ENCODE assay signal across 11 mouse cellular contexts in the genomic region with DNA sequence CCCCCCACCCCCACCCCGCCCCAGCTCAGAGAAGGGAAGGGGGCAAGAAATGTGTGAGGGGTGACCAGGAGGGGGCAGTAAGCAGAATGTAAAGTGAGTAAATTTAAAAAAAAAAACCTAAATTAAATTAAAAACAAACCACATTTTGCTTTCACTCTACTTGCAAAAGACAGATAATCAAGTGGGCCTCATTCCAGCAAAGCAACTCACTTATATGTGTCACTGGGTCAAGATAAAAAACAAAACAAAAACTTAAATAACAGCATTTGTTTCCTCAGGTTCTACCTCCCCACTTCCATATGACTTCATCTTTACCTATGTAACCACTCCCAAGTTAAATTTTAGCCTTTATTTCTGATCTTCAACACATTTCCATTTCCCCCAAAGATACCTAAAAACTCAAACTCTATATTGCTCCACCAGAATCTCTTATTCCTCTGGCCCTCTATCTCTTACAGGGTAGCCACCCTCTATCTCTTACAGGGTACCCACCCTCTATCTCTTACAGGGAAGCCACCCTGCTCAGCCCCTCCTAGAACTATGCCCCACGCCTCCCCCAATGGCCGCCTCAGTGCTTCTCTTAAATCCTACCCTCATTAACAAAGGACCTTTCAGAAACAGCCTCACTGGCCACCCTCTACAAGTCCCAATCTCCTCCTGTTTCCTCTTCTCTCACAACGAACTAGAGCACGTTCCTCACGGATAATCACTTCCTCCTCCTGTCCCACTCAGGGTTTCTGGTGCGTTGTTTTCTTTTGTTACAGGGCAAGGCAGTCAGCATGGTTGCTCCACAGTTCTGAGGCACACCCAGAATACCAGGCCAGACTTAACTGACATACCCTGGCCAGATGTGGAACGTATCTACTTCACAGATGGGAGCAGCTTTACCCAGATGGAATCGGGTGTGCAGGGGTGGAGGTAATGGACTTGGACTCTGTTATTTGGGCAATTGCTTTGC. TPM values are rescaled to one million over a fixed set of nuclear protein-coding genes. Genes with fewer than 3 reads are reported as not detected.
A peak's percentile ranks its signal among the peaks of the same experiment; 100 is the strongest.
DNase-seq lines count a peak whose midpoint lies in the region; ATAC-seq lines count a peak whose summit lies in the region.
"Had no signal": no experiment of that assay in that cellular context is flagged by ENCODE, and none has a peak within 500 bp of the region (broad histone marks: within the 10 kb centered on the region; RNA-seq: fewer than 3 reads in every experiment).

No protein-coding gene starts in this region.

- H3K4me3 ChIP-seq in limb, embryonic 10.5 days: no peak overlapping the region
- H3K4me3 ChIP-seq: midbrain, embryonic 12.5 days had no signal

- intact Hi-C loops in left cerebral cortex, postnatal 25 days (cut with DNase I): no loop called here

- H3K36me3 ChIP-seq in limb, embryonic 10.5 days: peaks cover 22% of the 10 kb centered on the region; the same call in 1 of the 2 replicates

- WGBS in limb, embryonic 10.5 days: 72% methylated on average over 9 of the region's 9 CpGs

- no peak for ATAC-seq in CD4-positive, CD25-positive, alpha-beta regulatory T cell, adult 4 months
- peak; percentile 82 for ATAC-seq in megakaryocyte-erythroid progenitor cell, adult 5-6 weeks (replicated peaks; ENCODE audit: low FRiP score, low TSS enrichment, poor library complexity, severe bottlenecking)
- ATAC-seq: hindbrain, embryonic 16.5 days had no signal

- peak overlapping the region; percentile 30; the same call in 1 of the 2 replicates for H3K27ac ChIP-seq in limb, embryonic 10.5 days
- H3K27ac ChIP-seq: midbrain, embryonic 12.5 days had no signal

- H3K27me3 ChIP-seq in limb, embryonic 10.5 days (ENCODE audit: low read depth, poor library complexity, severe bottlenecking): no peaks in the 10 kb centered on the region
- H3K27me3 ChIP-seq: midbrain, embryonic 12.5 days had no signal

- no peaks in the 10 kb centered on the region for H3K9me3 ChIP-seq in limb, embryonic 10.5 days (replicated peaks)
- H3K9me3 ChIP-seq: midbrain, embryonic 12.5 days had no signal

- peaks cover 11% of the 10 kb centered on the region for H3K4me1 ChIP-seq in limb, embryonic 10.5 days
- H3K4me1 ChIP-seq: midbrain, embryonic 12.5 days had no signal

- DNase-seq in CD4-positive, CD25-positive, alpha-beta regulatory T cell, adult 2 months (ENCODE audit: low read depth, low spot score): peak; percentile 54
- DNase-seq in retina, postnatal 1 day: peak; percentile 17
- no peak for DNase-seq in retina, embryonic 14.5 days (ENCODE audit: low spot score)
- DNase-seq in limb, embryonic 10.5 days (ENCODE audit: low spot score): no peak
- no peak for DNase-seq in adrenal gland, adult 18-20 months (ENCODE audit: low spot score in 2 of 2)
- no peak for DNase-seq in left cerebral cortex, postnatal 25 days (ENCODE audit: low spot score in 2 of 2)
- DNase-seq: cerebellum, adult 11-12 months had no signal

RNA-seq across cellular contexts. Expression of a gene that starts 28.6 kb away (rescaled TPM):
- 100 to 1,000 TPM; 165 to 175 TPM for polyA plus RNA-seq in CD4-positive, CD25-positive, alpha-beta regulatory T cell, adult 4 months (2017; shearing (Covaris generic))
- polyA plus RNA-seq in limb, embryonic 10.5 days (2016; fragmentation: Nextera tagmentation; extraction: Ambion mirVana): 16.8 and 19.6 TPM in 2 replicates
- 20.1 and 22.3 TPM in 2 replicates for total RNA-seq in megakaryocyte-erythroid progenitor cell, adult 5-6 weeks (2014; fragmentation: Nextera tagmentation)
- total RNA-seq in megakaryocyte-erythroid progenitor cell, adult 5-6 weeks (2017): 20.3 and 26.8 TPM in 2 replicates
- 10 to 100 TPM; 21.1 to 22.1 TPM for total RNA-seq in adrenal gland, adult 18-20 months (2021)
- total RNA-seq in left cerebral cortex, postnatal 25 days (2021): 10 to 100 TPM; 22.3 to 23.9 TPM

RNA-seq across cellular contexts. Expression of a gene that starts 28.7 kb away (rescaled TPM):
- 100 to 1,000 TPM; 450 to 528 TPM for polyA plus RNA-seq in CD4-positive, CD25-positive, alpha-beta regulatory T cell, adult 4 months (2017; shearing (Covaris generic))
- polyA plus RNA-seq in limb, embryonic 10.5 days (2016; fragmentation: Nextera tagmentation; extraction: Ambion mirVana): 136 and 176 TPM in 2 replicates
- total RNA-seq in megakaryocyte-erythroid progenitor cell, adult 5-6 weeks (2014; fragmentation: Nextera tagmentation): 208 and 219 TPM in 2 replicates
- 621 and 796 TPM in 2 replicates for total RNA-seq in megakaryocyte-erythroid progenitor cell, adult 5-6 weeks (2017)
- 10 to 100 TPM; 19.5 to 26.7 TPM for total RNA-seq in adrenal gland, adult 18-20 months (2021)
- 1 to 10 TPM; 5.3 to 5.6 TPM for total RNA-seq in left cerebral cortex, postnatal 25 days (2021)

Comparison
In these comparisons a context has a peak if more than half of its experiments do, and no peak if none do; other contexts are left out.
1. DNase-seq: peak in CD4-positive, CD25-positive, alpha-beta regulatory T cell, adult 2 months (single experiment) and retina, postnatal 1 day (single experiment); none in retina, embryonic 14.5 days (single experiment), limb, embryonic 10.5 days (single experiment), adrenal gland, adult 18-20 months (0 of 2) and left cerebral cortex, postnatal 25 days (0 of 2).
2. RNA of a gene that starts 28.7 kb away (total RNA-seq): 208 to 796 TPM in megakaryocyte-erythroid progenitor cell, adult 5-6 weeks; 19.5 to 26.7 TPM in adrenal gland, adult 18-20 months and 5.3 to 5.6 TPM in left cerebral cortex, postnatal 25 days; every median in the first group is over 4 times any median in the second.